Mouse (Mus musculus) thymus, adult 18-20 months (tissue): Measurements from ENCODE around the gene Akap6.

Source experiments
- DNase-seq, 2 experiments: peaks; one replicate each; pipeline ENCODE4 v3.0.0; 2022; ENCODE audit warnings: mixed read lengths in 2 of 2

Akap6 gene

GRCm38 (mm10) chr12:53061466-53062124 lies 362.4 kb downstream of the Akap6 start:
- no peak for DNase-seq

- DNase-seq: no peak
These were observed 363.8 kb downstream of the Akap6 start for GRCm38 (mm10) chr12:53063003-53063402.

DNA sequence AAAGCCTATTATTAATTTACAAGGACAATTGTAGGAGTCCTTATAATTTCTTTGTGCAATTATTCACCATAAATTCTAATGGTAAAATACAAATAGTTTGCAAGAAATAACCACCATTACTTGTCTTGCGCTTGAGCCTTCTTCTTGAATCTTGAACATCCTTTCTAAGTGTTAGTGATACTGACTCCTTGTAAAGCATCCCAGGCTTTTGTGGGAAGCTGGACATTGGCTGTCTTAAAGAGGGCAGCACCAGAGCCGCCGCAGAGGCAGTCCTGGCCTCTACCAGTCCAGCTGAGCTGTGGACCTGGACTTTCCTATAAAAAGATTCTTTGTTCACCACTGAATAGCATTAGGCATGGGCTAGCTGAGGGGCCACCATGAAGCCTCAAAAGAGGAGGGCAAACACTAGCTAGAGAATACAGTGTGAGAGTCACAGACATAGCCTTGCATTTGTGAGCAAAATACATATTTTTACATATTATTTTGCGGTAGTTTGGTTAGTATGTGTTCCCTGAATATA lies 365.1 kb downstream of the Akap6 start:
- no peak for DNase-seq

GRCm38 (mm10) chr12:53065031-53065785 lies 366.0 kb downstream of the Akap6 start:
- no peak for DNase-seq

DNA sequence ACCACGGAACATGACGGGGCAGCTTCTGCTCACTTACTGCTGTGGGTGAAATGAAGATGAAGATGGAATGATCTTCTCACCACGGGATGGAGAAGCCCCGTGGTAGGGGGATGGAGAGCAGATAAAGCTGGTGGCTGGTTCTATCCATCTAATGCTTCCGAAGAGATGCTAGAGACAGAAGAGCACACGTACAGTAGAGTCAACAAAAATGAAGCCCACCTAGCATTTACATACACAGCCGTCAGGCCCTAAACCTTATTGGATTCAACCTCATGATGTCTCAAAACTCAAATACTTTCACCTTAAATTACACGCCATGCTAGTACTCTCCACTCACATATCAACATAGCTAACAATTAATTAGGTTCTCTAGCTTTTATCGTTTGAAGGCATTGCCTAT lies 367.1 kb downstream of the Akap6 start:
- no peak for DNase-seq

GRCm38 (mm10) chr12:53070907-53071306 lies 371.7 kb downstream of the Akap6 start:
- DNase-seq: no peak

DNA sequence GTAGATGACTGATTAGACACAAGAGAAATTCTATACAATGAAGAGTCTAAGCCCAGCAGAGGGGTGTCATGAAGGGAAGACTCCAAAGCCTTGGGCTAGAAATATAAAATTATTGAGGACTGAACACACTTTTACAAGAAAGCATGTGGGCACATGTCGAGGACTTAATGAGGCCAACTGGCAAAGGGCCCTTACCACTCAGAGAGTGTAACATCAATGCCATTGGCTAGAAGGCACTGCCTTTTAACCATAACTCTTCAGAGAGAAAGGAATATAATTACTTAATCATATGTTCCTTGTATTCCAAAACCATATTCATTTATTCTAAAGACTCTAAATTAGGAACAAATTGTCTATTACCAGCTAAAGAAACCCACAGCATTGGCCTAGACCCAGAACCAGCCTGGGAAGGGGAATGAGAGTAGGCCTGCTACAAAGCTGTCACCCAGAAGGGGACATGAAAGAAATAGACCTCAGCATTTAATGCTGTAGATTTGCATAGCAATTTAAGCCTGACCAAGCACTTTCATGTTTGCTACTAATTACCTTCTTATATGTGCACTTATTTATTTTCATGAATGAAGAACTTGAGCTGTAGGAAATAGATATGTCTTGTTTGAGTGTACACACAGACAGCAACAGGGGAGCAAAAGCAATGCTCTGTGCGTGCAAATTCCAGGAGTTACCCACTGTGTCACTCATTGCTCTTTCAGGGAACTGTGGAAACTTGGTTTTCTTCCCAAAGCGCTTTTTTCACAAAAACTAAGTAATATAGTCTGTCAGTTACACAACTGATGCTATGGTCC lies 377.6 kb downstream of the Akap6 start:
- DNase-seq: no peak

- DNase-seq: no peak
These were observed 386.6 kb downstream of the Akap6 start for GRCm38 (mm10) chr12:53085789-53086188.

GRCm38 (mm10) chr12:53112276-53112675 lies 413.1 kb downstream of the Akap6 start:
- DNase-seq: no peak

DNA sequence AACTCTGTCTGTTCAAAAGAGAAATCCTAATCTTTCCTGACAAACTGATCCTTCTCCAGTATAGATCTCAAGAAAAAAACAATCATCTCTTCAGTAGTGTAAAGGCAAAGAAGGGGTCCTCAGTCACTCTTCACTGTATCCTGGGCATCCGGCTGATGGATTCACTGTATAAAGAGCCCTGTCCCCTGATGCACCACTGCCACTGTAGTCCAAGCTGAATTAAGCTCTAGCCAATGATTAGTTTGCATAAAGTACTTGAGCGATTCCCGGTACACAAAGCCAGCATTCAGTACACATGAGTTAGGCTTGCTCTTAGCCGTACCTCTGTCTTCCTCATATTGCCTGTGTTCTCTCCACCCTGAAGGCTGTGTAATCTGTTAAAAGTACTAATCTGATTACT lies 420.2 kb downstream of the Akap6 start:
- DNase-seq: no peak

- no peak for DNase-seq
These were observed 424.9 kb downstream of the Akap6 start for GRCm38 (mm10) chr12:53124131-53124530.

GRCm38 (mm10) chr12:53124696-53125095 lies 425.5 kb downstream of the Akap6 start:
- no peak for DNase-seq

GRCm38 (mm10) chr12:53125286-53125685 lies 426.1 kb downstream of the Akap6 start:
- DNase-seq: no peak

DNA sequence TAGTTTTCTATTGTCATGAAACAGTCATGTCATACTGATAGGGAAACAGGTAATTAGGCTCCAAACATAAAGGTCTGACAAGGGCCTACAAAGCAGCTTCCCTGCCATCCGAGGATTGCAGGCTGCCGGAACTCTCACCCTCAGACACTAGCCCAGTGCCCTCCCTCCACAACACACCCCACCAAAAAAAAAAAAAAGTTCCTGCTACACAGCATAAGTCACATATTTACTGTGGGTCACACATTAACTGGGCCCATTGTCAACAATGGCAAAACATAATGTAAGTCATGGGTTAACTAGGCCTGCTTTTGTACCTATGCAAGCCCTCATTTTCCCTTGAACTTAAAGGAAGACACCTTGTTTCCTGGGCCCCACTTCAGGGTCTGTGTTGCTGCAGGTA lies 435.0 kb downstream of the Akap6 start:
- no peak for DNase-seq

- no peak for DNase-seq
These were observed 438.1 kb downstream of the Akap6 start for GRCm38 (mm10) chr12:53137331-53137730.

DNA sequence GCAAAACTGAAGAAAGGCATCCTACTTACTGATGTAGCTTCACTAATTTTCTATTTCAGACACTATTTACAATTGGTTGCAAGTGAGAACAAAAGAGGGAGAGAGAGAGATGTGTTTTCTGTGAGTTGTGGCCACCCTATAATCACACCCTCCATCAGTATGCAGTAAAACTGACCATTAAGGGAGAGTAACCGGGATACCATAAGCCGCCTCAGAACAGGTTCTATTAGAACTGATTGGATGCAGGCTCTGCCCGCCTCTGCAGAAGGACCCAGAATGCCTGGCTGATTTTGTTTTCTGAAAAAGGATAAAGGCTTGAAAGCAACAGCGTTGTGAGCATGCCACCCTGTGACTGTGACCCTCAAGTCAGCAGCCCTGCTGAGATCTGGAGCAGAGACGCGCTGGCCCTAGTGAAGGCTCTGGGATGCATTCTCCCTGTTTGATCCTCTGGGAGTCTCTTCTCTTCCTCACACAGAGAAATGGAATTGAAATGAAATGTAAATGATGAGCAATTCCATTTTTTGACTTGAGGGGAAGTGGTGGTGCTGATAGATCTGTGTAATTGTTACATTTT lies 445.0 kb downstream of the Akap6 start:
- DNase-seq: no peak

DNA sequence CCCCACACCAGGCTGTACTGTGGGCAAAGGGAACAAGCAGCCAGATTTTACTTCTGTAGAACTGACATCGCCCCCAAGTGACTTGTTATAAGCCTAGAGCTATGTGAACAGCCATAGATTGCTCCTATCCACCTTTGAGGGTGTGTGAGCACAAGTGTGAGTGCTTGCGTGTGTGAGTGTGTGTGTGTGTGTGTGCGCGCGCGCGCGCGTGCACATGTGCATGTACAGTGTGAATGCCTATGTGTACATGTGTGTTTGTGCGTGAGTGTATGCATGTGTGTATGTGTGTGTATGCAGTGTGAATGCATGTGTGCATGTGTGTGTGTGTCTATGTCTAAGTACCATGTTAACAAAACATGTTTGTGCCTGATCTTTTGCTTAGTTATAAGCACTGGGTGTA lies 445.6 kb downstream of the Akap6 start:
- no peak for DNase-seq

DNA sequence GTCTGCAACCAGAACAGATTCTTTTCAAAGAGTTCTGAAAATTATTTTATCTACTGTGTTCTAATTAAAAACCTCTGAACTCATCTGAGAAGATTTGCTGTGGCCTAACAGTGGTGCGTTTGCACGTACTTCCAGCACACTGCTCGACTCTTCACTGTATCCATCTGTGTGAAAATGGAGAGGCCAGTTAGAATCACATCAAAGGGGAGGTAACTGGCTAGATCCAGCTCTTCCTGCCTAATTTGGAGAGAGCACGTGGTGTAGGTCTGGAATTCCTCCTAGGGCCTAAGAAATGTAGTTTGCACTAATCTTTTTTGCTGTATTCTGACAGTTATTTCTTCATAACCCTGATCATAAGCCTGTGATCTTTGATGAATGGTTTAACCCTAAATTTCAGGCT lies 446.3 kb downstream of the Akap6 start:
- DNase-seq: no peak

- no peak for DNase-seq
These were observed 447.4 kb downstream of the Akap6 start for GRCm38 (mm10) chr12:53146460-53147050.

DNA sequence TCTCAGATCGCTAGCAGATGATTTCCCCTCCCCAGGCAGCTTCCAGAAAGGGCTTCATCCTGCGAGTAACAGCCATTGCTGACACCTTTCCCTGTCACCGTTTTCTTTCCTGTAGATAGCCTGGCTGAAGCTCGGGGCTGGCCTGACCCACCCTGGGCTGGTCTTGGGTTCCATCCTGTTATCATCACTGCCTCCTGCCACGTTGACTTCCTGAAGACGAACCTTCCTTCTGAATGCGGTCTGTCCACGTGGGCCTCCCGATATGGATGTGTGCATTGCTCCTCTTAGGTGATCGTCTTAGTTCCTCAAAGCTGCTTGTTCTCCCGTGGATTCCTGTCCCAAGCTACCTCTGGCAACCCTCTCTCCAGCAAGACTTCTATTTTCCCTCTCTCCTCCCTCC lies 448.5 kb downstream of the Akap6 start:
- DNase-seq: no peak

DNA sequence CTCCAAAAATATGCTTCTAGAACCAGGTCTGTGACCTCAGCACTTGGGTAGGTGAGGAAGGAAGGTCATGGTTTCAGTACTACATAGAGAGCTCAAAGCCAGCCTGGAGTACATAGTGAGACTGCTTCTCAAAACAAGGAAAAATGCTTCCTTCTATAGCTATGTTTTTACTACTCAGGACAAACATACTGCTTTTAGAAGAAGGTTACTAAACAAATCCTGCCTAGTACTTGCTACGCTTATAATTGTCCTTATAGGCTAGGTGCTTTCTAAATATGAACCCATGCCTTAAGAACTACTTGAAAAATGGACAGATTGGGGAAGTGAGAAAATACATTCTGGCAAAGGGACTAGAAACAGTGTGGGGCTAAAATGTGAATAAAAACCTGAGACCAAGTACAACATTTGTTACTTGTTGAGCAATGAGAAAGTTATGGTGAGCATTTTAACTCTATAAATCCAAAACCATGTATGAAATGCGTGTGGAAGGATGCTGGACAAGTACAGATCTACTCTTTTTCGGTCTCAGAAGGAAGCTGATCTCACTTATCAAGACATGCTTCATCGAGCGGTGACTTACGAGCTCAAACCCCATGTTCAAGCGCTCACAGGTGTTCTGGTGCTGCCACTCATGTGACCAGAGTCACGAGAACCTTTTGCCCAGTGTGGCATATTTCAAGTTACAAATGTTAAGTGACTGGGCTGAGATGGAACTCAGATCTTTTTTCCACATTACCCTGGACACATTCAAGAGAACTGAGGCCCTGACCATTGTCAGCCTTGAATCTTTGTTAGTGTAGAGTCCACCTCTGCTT lies 469.2 kb downstream of the Akap6 start:
- no peak for DNase-seq

DNA sequence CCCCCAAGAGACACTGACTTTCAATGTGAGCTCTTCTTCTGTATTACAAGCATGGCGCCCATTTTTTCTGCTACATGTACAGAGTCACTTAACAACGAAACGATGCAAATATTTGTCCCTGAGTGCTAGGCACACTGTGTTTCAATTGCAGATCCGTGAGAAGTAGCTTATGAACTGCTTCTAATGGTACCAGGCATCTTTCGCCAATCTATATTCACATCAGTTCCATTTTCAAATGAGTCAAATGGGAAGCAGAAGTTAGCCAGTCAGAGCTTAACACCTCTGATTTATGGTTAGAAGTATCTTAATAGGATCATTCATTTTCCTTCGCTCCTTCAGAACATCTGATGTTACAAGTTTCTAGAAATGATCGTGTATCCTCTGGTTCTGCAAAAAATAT lies 492.3 kb downstream of the Akap6 start:
- DNase-seq: no peak
